In genomic region chr7:116161544-116161943, GRCm38 (mm10) we compare ENCODE assay signal across 9 mouse cellular contexts.
DNase-seq lines count a peak whose midpoint lies in the region; ATAC-seq and TF ChIP-seq lines count a peak whose summit lies in the region.
"Had no signal": no experiment of that assay in that cellular context is flagged by ENCODE, and none has a peak within 500 bp of the region (broad histone marks: within the 10 kb centered on the region; RNA-seq: fewer than 3 reads in every experiment).

No protein-coding gene starts in this region.

- H3K36me3 ChIP-seq in heart, adult 2 months (ENCODE audit: control insufficient read depth, insufficient read depth, low read length) = no peaks in the 10 kb centered on the region
- peaks cover 5% of the 10 kb centered on the region; the same call in 1 of the 2 replicates for H3K36me3 ChIP-seq in midbrain, embryonic 11.5 days (ENCODE audit: control insufficient read depth, insufficient read depth, low read length)
- no peaks in the 10 kb centered on the region for H3K36me3 ChIP-seq in stomach, postnatal 0 days (ENCODE audit: control insufficient read depth, insufficient read depth, low read length)
- H3K36me3 ChIP-seq: limb, embryonic 12.5 days had no signal

- no peaks in the 10 kb centered on the region for H3K27me3 ChIP-seq in heart, adult 2 months (ENCODE audit: control insufficient read depth, insufficient read depth, low read length)
- no peaks in the 10 kb centered on the region for H3K27me3 ChIP-seq in midbrain, embryonic 11.5 days (ENCODE audit: control insufficient read depth, insufficient read depth, low read length)
- no peaks in the 10 kb centered on the region for H3K27me3 ChIP-seq in stomach, postnatal 0 days (ENCODE audit: control insufficient read depth, insufficient read depth, low read length)

- no peaks in the 10 kb centered on the region for H3K79me2 ChIP-seq in heart, adult 2 months (replicated peaks; ENCODE audit: control insufficient read depth, insufficient read depth, low read length)

- peak; percentile 75; the same call in 1 of the 2 replicates for TF ChIP-seq EP300 in heart, adult 2 months (IDR thresholded peaks at IDR 0.05; ENCODE audit: insufficient read depth, low read depth, low read length)
- TF ChIP-seq EP300 in stomach, postnatal 0 days (optimal IDR thresholded peaks at IDR 0.05) = no peak

- WGBS in heart, adult 2 months = 19% methylated on average over 5 of the region's 5 CpGs
- 27% methylated on average over 5 of the region's 5 CpGs for WGBS in midbrain, embryonic 11.5 days
- WGBS in stomach, postnatal 0 days = 21% methylated on average over 5 of the region's 5 CpGs

- TF ChIP-seq POLR2A in heart, adult 2 months (IDR thresholded peaks at IDR 0.05; ENCODE audit: insufficient read depth, low read depth, low read length) = no peak

- no peak overlapping the region for H3K4me2 ChIP-seq in midbrain, embryonic 11.5 days
- H3K4me2 ChIP-seq in stomach, postnatal 0 days (replicated peaks; ENCODE audit: low read depth) = no peak overlapping the region
- H3K4me2 ChIP-seq: limb, embryonic 12.5 days had no signal

- no peaks in the 10 kb centered on the region for H3K4me1 ChIP-seq in heart, adult 2 months (ENCODE audit: control insufficient read depth, insufficient read depth, low read length)
- no peaks in the 10 kb centered on the region for H3K4me1 ChIP-seq in midbrain, embryonic 11.5 days (ENCODE audit: control insufficient read depth, insufficient read depth, low read length)
- no peaks in the 10 kb centered on the region for H3K4me1 ChIP-seq in stomach, postnatal 0 days (replicated peaks; ENCODE audit: control insufficient read depth, insufficient read depth)
- H3K4me1 ChIP-seq: limb, embryonic 12.5 days had no signal

- H3K9me3 ChIP-seq in midbrain, embryonic 11.5 days (ENCODE audit: control insufficient read depth, low read length) = no peaks in the 10 kb centered on the region
- H3K9me3 ChIP-seq in stomach, postnatal 0 days (ENCODE audit: control insufficient read depth, low read length) = no peaks in the 10 kb centered on the region
- H3K9me3 ChIP-seq: limb, embryonic 12.5 days had no signal

- no peak overlapping the region for H3K4me3 ChIP-seq in heart, adult 2 months
- no peak overlapping the region for H3K4me3 ChIP-seq in midbrain, embryonic 11.5 days (ENCODE audit: low read depth, low read length)
- no peak overlapping the region for H3K4me3 ChIP-seq in stomach, postnatal 0 days (ENCODE audit: low read depth, low read length)
- H3K4me3 ChIP-seq: limb, embryonic 12.5 days had no signal

- H3K27ac ChIP-seq in heart, adult 2 months = no peak overlapping the region
- no peak overlapping the region for H3K27ac ChIP-seq in midbrain, embryonic 11.5 days (ENCODE audit: low read depth, low read length)
- no peak overlapping the region for H3K27ac ChIP-seq in stomach, postnatal 0 days (replicated peaks)
- H3K27ac ChIP-seq: limb, embryonic 12.5 days had no signal

- peak; percentile 97; the same call in 1 of the 2 replicates for TF ChIP-seq CTCF in heart, adult 2 months (IDR thresholded peaks at IDR 0.05)
- peak; percentile 95 for TF ChIP-seq CTCF in stomach, postnatal 0 days (IDR thresholded peaks at IDR 0.05; ENCODE audit: low read depth)

- peak; percentile 15 to 30 for DNase-seq in heart, adult 2 months
- DNase-seq in heart, postnatal 25 days (ENCODE audit: low spot score) = no peak
- peak; percentile 66 for DNase-seq in MN1 (ENCODE audit: low spot score)
- peak; percentile 48 to 63 for DNase-seq in cerebellum, postnatal 25 days
- peak; percentile 42 to 62 for DNase-seq in heart, postnatal 14 days
- DNase-seq in layer of hippocampus, postnatal 10 days (ENCODE audit: low spot score in 2 of 2) = peak; percentile 46 to 67
- peak; percentile 89 for DNase-seq in midbrain, embryonic 11.5 days (ENCODE audit: low spot score, missing footprints)
- peak; percentile 23 for DNase-seq in stomach, postnatal 0 days (ENCODE audit: low spot score)

- ATAC-seq in midbrain, embryonic 11.5 days (ENCODE audit: low FRiP score) = peak; percentile 69; the same call in 1 of the 2 replicates
- ATAC-seq in stomach, postnatal 0 days (ENCODE audit: low FRiP score, low TSS enrichment) = peak; percentile 57; the same call in 1 of the 2 replicates

- intact Hi-C loops in heart, adult 2 months (cut with DNase I) = loop anchor here (1.0 to 5.0 kb wide), 3 partner anchors 37 to 161 kb away; no protein-coding TSS in a partner anchor
- intact Hi-C loops in heart, postnatal 25 days (cut with DNase I) = loop anchor here (1.0 to 5.0 kb wide), 2 partner anchors 86 to 161 kb away; no protein-coding TSS in a partner anchor
- intact Hi-C loops in heart, postnatal 14 days (cut with DNase I) = loop anchor here (1.0 to 2.0 kb wide), 3 partner anchors 37 to 161 kb away; no protein-coding TSS in a partner anchor

- H3K9ac ChIP-seq in heart, adult 2 months (ENCODE audit: low read depth, low read length) = no peak overlapping the region
- no peak overlapping the region for H3K9ac ChIP-seq in midbrain, embryonic 11.5 days (ENCODE audit: low read length)
- H3K9ac ChIP-seq in stomach, postnatal 0 days (ENCODE audit: low read length) = no peak overlapping the region
- H3K9ac ChIP-seq: limb, embryonic 12.5 days had no signal
